Mouse (Mus musculus) cortical plate, adult 2 months (tissue): Measurements from ENCODE around the gene Sema4f.

ENCODE experiments used
- CTCF ChIP-seq: fragments of 200-500 bp; IDR thresholded peaks from 2 replicates; pipeline ENCODE4 v1.5.1; 2011; ENCODE audit warnings: mild to moderate bottlenecking, control low read depth, low read length; ENCODE audit not compliant: insufficient read depth; ENCODE audit errors: extremely low read depth
- POLR2A ChIP-seq: fragments of 200-500 bp; IDR thresholded peaks from 2 replicates; pipeline ENCODE4 v1.6.1; 2011; ENCODE audit warnings: mild to moderate bottlenecking, low read length, control low read depth; ENCODE audit not compliant: insufficient read depth; ENCODE audit errors: extremely low read depth

GRCm38 (mm10) chr6:82919520-82919919, 20.0 kb downstream of the Sema4f start:
- TF ChIP-seq CTCF (no peak), POLR2A (no peak)
